Mouse (Mus musculus): Measurements from ENCODE around the gene Wdr82. TPM values are rescaled to one million over a fixed set of nuclear protein-coding genes. Genes with fewer than 3 reads are reported as not detected.

Gene Wdr82
- polyA plus RNA-seq, 1 experiment from 2014 or later: 20.8 TPM

DNA sequence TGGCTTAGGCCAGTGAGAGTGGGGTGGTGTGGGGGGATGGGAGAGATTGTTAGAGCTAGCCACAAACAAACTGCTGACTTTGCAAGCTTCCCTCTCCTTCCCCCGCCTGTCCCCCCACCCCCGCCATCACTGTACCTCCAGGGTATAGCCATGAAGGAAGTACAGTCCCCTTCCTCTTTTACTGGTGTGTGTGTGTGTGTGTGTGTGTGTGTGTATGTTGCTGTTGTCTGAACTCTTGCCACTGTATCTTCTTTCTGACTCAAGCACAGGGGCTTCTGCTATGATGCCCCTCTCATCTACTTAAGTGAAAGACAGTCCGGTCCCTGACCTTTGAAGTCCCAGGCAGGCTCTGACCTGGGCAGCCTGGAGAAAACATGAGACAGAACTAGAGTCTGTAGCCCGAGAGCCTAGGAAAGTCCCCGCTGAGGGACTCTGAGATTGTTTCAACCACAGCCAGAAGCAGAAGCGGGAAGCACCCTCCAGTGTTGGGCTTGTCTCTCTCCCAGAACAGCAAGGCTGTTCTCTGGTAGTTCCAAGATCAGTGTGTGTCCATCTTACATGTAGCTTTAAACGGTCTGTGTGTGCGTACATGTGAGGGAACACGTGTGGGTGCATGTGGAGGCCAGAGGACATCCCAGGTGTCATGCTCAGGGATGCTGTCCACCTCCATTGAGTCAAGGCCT is 59.5 kb downstream of the Wdr82 start:
- ATAC-seq (ENCODE audit: low FRiP score, low TSS enrichment): no peak
- Histone ChIP-seq H3K27me3 (ENCODE audit: insufficient read depth, low read length) (peaks cover 7% of the 10 kb centered on the region; the same call in 1 of the 2 replicates), H3K9ac (replicated peaks; ENCODE audit: low read length) (no peak overlapping the region), H3K4me3 (ENCODE audit: low read length) (no peak overlapping the region), H3K27ac (ENCODE audit: low read length) (no peak overlapping the region), H3K4me1 (ENCODE audit: insufficient read depth, low read length) (peaks cover 13% of the 10 kb centered on the region), H3K4me2 (replicated peaks; ENCODE audit: low read depth, low read length) (no peak overlapping the region), H3K36me3 (ENCODE audit: insufficient read depth, low read length) (peaks cover 18% of the 10 kb centered on the region), H3K9me3 (ENCODE audit: low read length) (no peaks in the 10 kb centered on the region)
- WGBS: 74% methylated on average over 9 of the region's 9 CpGs

DNA sequence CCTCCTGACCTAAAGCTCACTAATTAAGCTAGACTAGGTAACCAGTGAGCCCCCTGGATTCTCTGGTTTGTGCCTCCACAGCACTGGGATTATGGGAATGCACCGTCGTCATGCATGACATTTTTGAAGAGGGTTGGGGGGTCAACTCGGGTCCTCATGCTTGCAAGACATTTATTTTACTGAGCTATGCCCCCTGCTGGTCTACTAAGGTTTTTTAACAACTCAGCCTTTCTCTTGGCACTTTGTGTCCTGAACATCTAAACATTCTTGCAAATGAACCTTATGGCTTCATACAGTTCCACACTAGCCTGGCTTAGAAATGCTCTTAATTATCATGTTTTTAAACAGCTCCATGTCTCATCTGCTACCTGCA is 60.0 kb downstream of the Wdr82 start:
- peaks cover 16% of the 10 kb centered on the region for H3K4me1 ChIP-seq (ENCODE audit: insufficient read depth, low read length)
- H3K4me2 ChIP-seq (replicated peaks; ENCODE audit: low read depth, low read length): no peak overlapping the region
- no peak overlapping the region for H3K9ac ChIP-seq (replicated peaks; ENCODE audit: low read length)
- H3K36me3 ChIP-seq (ENCODE audit: insufficient read depth, low read length): peaks cover 24% of the 10 kb centered on the region
- H3K4me3 ChIP-seq (ENCODE audit: low read length): no peak overlapping the region
- no peaks in the 10 kb centered on the region for H3K9me3 ChIP-seq (ENCODE audit: low read length)
- H3K27me3 ChIP-seq (ENCODE audit: insufficient read depth, low read length): peaks cover 2% of the 10 kb centered on the region; the same call in 1 of the 2 replicates
- whole genome bisulfite sequencing: 41% methylated on average over 3 of the region's 3 CpGs
- no peak overlapping the region for H3K27ac ChIP-seq (ENCODE audit: low read length)
- ATAC-seq (ENCODE audit: low FRiP score, low TSS enrichment): no peak

DNA sequence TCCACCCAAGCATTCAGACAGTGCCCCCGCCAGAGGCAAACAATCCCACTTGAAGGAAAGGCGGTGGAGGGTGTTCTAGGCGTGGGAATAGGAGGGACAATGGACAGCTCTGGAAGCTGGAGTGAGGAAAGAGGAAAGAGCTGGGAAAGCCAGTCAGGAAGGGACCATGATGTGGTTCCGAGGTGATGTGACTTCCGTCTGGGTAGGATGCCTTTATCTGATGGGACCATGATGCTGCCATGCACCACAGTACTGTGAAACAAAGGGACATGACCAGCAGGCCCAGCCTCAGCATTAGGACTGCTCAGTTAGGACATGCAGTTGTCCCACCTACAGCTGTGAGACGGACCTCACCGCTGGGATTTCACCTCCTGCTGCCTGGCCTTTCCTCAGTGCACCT is 60.5 kb downstream of the Wdr82 start:
- no peak overlapping the region for H3K4me3 ChIP-seq (ENCODE audit: low read length)
- no peak for ATAC-seq (ENCODE audit: low FRiP score, low TSS enrichment)
- WGBS: 78% methylated on average over 7 of the region's 7 CpGs

GRCm38 (mm10) chr9:106231816-106232215 is 61.1 kb downstream of the Wdr82 start:
- Histone ChIP-seq H3K4me2 (replicated peaks; ENCODE audit: low read depth, low read length) (no peak overlapping the region), H3K4me3 (ENCODE audit: low read length) (no peak overlapping the region), H3K4me1 (ENCODE audit: insufficient read depth, low read length) (0 out of 2 replicates have a peak, but pooled peaks cover 7% of the 10 kb centered on the region), H3K36me3 (ENCODE audit: insufficient read depth, low read length) (peaks cover 35% of the 10 kb centered on the region), H3K9me3 (ENCODE audit: low read length) (no peaks in the 10 kb centered on the region), H3K27ac (ENCODE audit: low read length) (no peak overlapping the region), H3K27me3 (ENCODE audit: insufficient read depth, low read length) (no peaks in the 10 kb centered on the region), H3K9ac (replicated peaks; ENCODE audit: low read length) (no peak overlapping the region)
- WGBS: 74% methylated on average over 4 of the region's 4 CpGs
- ATAC-seq (ENCODE audit: low FRiP score, low TSS enrichment): no peak

More for the DNA sequence above, 60.5 kb downstream of the Wdr82 start:
- Histone ChIP-seq H3K4me2 (replicated peaks; ENCODE audit: low read depth, low read length) (no peak overlapping the region), H3K4me1 (ENCODE audit: insufficient read depth, low read length) (peaks cover 11% of the 10 kb centered on the region; the same call in 1 of the 2 replicates), H3K9me3 (ENCODE audit: low read length) (no peaks in the 10 kb centered on the region), H3K36me3 (ENCODE audit: insufficient read depth, low read length) (peaks cover 29% of the 10 kb centered on the region), H3K27ac (ENCODE audit: low read length) (no peak overlapping the region), H3K9ac (replicated peaks; ENCODE audit: low read length) (no peak overlapping the region), H3K27me3 (ENCODE audit: insufficient read depth, low read length) (no peaks in the 10 kb centered on the region)

DNA sequence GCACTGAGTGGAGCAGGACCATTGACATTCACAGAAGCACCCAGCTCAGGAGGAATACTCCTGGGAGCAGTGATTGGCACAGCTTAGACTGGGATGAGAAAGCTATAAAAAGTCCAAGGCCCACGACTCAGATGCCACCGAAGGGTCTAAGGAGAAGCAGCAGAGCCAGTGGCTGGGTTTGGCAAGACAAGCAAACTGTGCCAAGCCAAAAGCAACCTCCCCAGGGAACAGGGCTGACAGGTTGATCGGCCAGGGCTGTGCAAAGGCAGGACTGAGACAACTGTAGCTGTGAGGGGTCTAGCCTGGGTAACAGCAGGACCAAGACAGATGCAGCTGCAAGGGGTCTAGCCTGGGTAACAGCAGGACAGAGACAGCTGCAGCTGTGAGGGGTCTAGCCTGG is 62.2 kb downstream of the Wdr82 start:
- WGBS: 93% methylated on average over 3 of the region's 3 CpGs
- H3K4me2 ChIP-seq (replicated peaks; ENCODE audit: low read depth, low read length): no peak overlapping the region
- H3K27ac ChIP-seq (ENCODE audit: low read length): no peak overlapping the region
- H3K9ac ChIP-seq (replicated peaks; ENCODE audit: low read length): no peak overlapping the region
- no peaks in the 10 kb centered on the region for H3K27me3 ChIP-seq (ENCODE audit: insufficient read depth, low read length)
- peaks cover 43% of the 10 kb centered on the region for H3K36me3 ChIP-seq (ENCODE audit: insufficient read depth, low read length)
- ATAC-seq (ENCODE audit: low FRiP score, low TSS enrichment): no peak
- no peak overlapping the region for H3K4me3 ChIP-seq (ENCODE audit: low read length)
- H3K4me1 ChIP-seq (ENCODE audit: insufficient read depth, low read length): 0 out of 2 replicates have a peak, but pooled peaks cover 7% of the 10 kb centered on the region
- H3K9me3 ChIP-seq (ENCODE audit: low read length): no peaks in the 10 kb centered on the region

- Histone ChIP-seq H3K27me3 (ENCODE audit: insufficient read depth, low read length) (no peaks in the 10 kb centered on the region), H3K4me2 (replicated peaks; ENCODE audit: low read depth, low read length) (no peak overlapping the region), H3K27ac (ENCODE audit: low read length) (no peak overlapping the region), H3K36me3 (ENCODE audit: insufficient read depth, low read length) (peaks cover 53% of the 10 kb centered on the region), H3K9ac (replicated peaks; ENCODE audit: low read length) (no peak overlapping the region), H3K4me3 (ENCODE audit: low read length) (no peak overlapping the region), H3K9me3 (ENCODE audit: low read length) (no peaks in the 10 kb centered on the region), H3K4me1 (ENCODE audit: insufficient read depth, low read length) (0 out of 2 replicates have a peak, but pooled peaks cover 7% of the 10 kb centered on the region)
- ATAC-seq (ENCODE audit: low FRiP score, low TSS enrichment): no peak
- WGBS: 70% methylated on average over 6 of the region's 6 CpGs
Observed at GRCm38 (mm10) chr9:106233953-106234352, 63.2 kb downstream of the Wdr82 start.

- WGBS: 64% methylated on average over 23 of the region's 23 CpGs
- H3K4me1 ChIP-seq (ENCODE audit: insufficient read depth, low read length): 0 out of 2 replicates have a peak, but pooled peaks cover 7% of the 10 kb centered on the region
- H3K36me3 ChIP-seq (ENCODE audit: insufficient read depth, low read length): peaks cover 60% of the 10 kb centered on the region
- H3K9me3 ChIP-seq (ENCODE audit: low read length): no peaks in the 10 kb centered on the region
- no peak overlapping the region for H3K27ac ChIP-seq (ENCODE audit: low read length)
- H3K4me2 ChIP-seq (replicated peaks; ENCODE audit: low read depth, low read length): no peak overlapping the region
- no peaks in the 10 kb centered on the region for H3K27me3 ChIP-seq (ENCODE audit: insufficient read depth, low read length)
- H3K9ac ChIP-seq (replicated peaks; ENCODE audit: low read length): 0 out of 2 replicates have a peak overlapping the region, but pooled peaks have one; percentile 11
- no peak overlapping the region for H3K4me3 ChIP-seq (ENCODE audit: low read length)
- ATAC-seq (ENCODE audit: low FRiP score, low TSS enrichment): no peak
Observed at GRCm38 (mm10) chr9:106235194-106235830, 64.6 kb downstream of the Wdr82 start.

GRCm38 (mm10) chr9:106236156-106236817 is 65.6 kb downstream of the Wdr82 start:
- Histone ChIP-seq H3K4me2 (replicated peaks; ENCODE audit: low read depth, low read length) (no peak overlapping the region), H3K36me3 (ENCODE audit: insufficient read depth, low read length) (peaks cover 68% of the 10 kb centered on the region), H3K9me3 (ENCODE audit: low read length) (no peaks in the 10 kb centered on the region), H3K4me3 (ENCODE audit: low read length) (no peak overlapping the region), H3K27ac (ENCODE audit: low read length) (no peak overlapping the region), H3K27me3 (ENCODE audit: insufficient read depth, low read length) (no peaks in the 10 kb centered on the region), H3K9ac (replicated peaks; ENCODE audit: low read length) (no peak overlapping the region), H3K4me1 (ENCODE audit: insufficient read depth, low read length) (0 out of 2 replicates have a peak, but pooled peaks cover 7% of the 10 kb centered on the region)
- no peak for ATAC-seq (ENCODE audit: low FRiP score, low TSS enrichment)
- WGBS: 87% methylated on average over 23 of the region's 23 CpGs

GRCm38 (mm10) chr9:106236818-106237211 is 66.1 kb downstream of the Wdr82 start:
- no peak overlapping the region for H3K9ac ChIP-seq (replicated peaks; ENCODE audit: low read length)
- H3K27ac ChIP-seq (ENCODE audit: low read length): peak overlapping the region; percentile 6; the same call in 1 of the 2 replicates
- H3K36me3 ChIP-seq (ENCODE audit: insufficient read depth, low read length): peaks cover 72% of the 10 kb centered on the region
- no peaks in the 10 kb centered on the region for H3K27me3 ChIP-seq (ENCODE audit: insufficient read depth, low read length)
- H3K4me3 ChIP-seq (ENCODE audit: low read length): no peak overlapping the region
- no peak overlapping the region for H3K4me2 ChIP-seq (replicated peaks; ENCODE audit: low read depth, low read length)
- H3K4me1 ChIP-seq (ENCODE audit: insufficient read depth, low read length): 0 out of 2 replicates have a peak, but pooled peaks cover 7% of the 10 kb centered on the region
- no peak for ATAC-seq (ENCODE audit: low FRiP score, low TSS enrichment)
- no peaks in the 10 kb centered on the region for H3K9me3 ChIP-seq (ENCODE audit: low read length)
- 60% methylated on average over 3 of the region's 3 CpGs for WGBS
